Mouse (Mus musculus) gastrocnemius, postnatal 36 days (tissue): ENCODE measurements at regions not wholly inside any gene's neighbourhood (a gene's known extent, or its start where the extent isn't known, plus 50 kb on each side); places are given as distances from the start of the nearest gene placed in this dataset.

Source experiments
- DNase-seq, 2 experiments: peaks; one replicate each; pipeline ENCODE4 v3.0.0; 2022
- intact Hi-C: fragments of 180-260 bp; cut with DNase I; formaldehyde crosslinking; loops from one replicate; pipeline ENCODE4 v1.15.1; 2025

- DNase-seq, result no peak
- intact Hi-C loops, result no loop called here
Measured at GRCm38 (mm10) chrX:5765702-5766101, 96.8 kb downstream of the Btbd35f7 start.

GRCm38 (mm10) chrX:5798433-5798832 is 129.6 kb downstream of the Btbd35f7 start:
- DNase-seq, result no peak
- intact Hi-C loops, result no loop called here

- intact Hi-C loops, result no loop called here
- no peak for DNase-seq
Measured at GRCm38 (mm10) chrX:5798902-5799301, 130.0 kb downstream of the Btbd35f7 start.

- DNase-seq, result no peak
- intact Hi-C loops, result loop anchor here (10.0 kb wide), 1 partner anchor 58 kb away; no protein-coding TSS in a partner anchor
Measured at GRCm38 (mm10) chrX:5803181-5803580, 134.3 kb downstream of the Btbd35f7 start.
